Mouse (Mus musculus) embryo, embryonic 9.5 days (tissue): ENCODE data around the gene Cstf1.

Source experiments
- DNase-seq: peaks from one replicate; pipeline ENCODE4 v3.0.0-alpha.2; 2017; ENCODE audit errors: extremely low spot score

The Cstf1 gene

GRCm38 (mm10) chr2:172370411-172371223 is at the start of gene Cstf1, which contains the start of gene Aurka:
Cstf1 (plus strand) TSS chr2:172370681.
Aurka (minus strand) TSS chr2:172370535.
- DNase-seq: peak; percentile 97

DNA sequence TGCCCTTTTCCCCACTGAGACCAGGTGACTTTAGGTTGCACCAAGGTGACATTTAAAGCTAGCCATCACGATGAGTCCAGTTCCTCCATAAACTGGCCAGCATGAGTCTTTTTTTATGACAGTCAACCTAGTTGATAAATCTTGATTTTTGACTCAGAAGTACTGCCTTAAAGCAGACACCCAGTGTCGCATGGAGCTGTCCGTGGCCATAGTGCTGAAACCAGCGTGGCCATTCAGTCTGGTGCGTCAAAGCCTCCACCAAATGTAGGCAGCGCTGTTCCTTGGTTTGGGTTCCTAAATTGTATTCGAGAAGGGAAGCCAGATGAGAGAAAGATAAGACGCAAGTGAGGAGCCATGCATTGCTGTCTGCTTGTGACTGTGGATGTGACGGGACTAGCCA is 49.6 kb upstream of the Cstf1 start:
- DNase-seq: peak; percentile 77

DNA sequence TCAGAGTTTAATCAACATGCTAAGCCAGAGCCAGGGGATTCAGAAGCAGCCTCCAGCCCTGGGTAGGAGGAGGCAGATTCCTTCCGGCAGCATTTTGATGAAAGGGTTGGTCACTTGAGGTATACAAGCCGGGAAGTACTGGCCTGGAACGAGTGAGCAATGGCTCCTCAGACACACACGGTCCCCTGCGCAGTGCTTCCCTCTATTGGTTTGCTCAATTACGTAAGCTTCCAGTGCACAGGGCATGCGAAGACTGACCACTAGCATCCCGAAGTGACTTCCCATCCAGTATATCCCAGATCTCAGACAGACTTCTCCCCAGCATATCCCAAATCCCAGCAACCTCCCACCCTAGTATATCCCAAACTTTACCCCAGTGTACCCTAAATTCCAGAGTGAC is 42.2 kb upstream of the Cstf1 start:
- DNase-seq: no peak

DNA sequence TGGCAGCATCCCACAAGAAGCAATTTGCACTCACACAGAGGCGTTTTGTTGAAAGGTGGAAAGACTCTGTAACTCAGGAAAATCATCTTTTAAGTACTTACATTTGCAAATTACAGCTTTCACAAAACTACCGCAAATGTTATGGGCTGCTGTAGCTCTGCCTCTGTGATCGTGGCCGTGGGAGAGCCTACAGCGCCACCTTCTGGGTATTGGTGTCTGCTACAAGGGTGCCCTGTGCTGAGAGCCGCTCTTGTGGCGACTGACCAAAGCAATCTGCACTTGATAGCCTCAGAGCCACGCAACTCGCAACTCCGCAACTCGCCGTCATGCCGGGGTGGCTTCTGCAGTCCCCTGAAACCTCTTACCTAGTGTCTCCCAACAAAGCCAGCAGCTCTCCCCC is 41.3 kb upstream of the Cstf1 start:
- DNase-seq: peak; percentile 79

GRCm38 (mm10) chr2:172338206-172338942 is 32.1 kb upstream of the Cstf1 start:
- DNase-seq: no peak

- no peak for DNase-seq
Observed at GRCm38 (mm10) chr2:172340936-172341335, 29.5 kb upstream of the Cstf1 start.

- no peak for DNase-seq
Observed at GRCm38 (mm10) chr2:172341606-172342005, 28.9 kb upstream of the Cstf1 start.

DNA sequence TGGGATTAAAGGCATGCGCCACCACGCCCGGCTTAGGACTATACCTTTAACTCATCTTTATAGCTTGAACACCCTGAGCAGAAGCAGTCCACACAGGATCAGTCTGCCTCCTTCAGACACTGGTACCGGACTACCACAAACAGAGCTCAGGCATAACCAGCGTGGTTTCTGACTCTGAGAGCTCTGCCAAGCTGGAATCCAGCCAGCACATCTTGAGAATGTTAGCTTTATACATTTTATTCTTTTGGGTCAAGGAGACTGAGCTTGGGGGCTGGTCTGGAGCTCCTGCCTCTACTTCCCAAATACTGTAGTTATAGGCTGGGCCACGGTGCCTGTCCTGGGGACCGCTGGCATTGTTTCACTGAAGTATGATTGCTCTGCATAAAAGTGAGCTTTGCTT is 26.7 kb upstream of the Cstf1 start:
- DNase-seq: no peak

GRCm38 (mm10) chr2:172344669-172345068 is 25.8 kb upstream of the Cstf1 start:
- no peak for DNase-seq

- peak; percentile 95 for DNase-seq
Observed at GRCm38 (mm10) chr2:172345258-172345738, 25.2 kb upstream of the Cstf1 start, which contains the start of gene Fam210b. Fam210b (plus strand) TSS chr2:172345565.

DNA sequence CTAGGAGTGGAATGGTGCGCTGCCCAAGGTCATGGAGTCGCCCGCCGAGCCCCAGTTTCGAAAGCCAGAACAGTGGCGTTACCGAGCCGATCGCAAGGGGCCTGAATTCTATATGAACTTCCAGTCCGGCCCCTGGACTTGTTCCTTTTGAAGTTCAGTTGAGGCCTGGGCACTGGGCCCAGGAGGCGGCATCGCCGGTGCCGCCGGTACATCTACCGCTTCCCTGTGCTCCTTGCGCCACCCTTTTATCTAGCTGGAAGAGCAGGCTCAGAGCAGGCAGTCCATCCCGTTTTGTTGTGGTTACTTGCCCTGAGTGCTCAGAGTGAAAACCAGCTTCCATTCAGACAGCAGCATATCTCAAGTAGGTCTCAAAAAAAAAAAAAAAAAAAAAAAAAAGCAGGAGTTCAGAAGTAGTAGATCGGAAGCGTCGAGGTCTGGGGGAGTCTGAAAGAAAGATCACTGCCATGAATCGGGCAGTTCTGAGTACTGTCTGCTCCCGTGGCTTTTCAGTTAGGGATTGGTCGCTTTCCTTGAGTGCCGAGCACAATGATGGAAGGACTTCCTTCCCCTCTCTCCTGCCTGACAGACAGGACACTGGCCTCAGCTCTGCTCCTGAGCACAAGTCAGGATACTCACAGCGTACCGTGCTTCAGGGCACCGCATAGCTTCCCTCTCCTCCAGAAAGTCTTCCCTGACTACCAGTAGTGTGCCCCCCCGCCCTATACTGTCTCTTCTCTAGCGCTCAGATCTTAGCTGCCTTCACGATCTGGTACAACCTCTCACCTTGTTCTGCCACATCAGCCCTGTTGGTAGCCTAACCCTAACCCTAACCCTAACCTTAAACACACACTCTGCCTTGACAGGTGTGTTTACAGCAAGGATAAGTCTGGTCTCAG is 24.2 kb upstream of the Cstf1 start:
- no peak for DNase-seq

GRCm38 (mm10) chr2:172346933-172347611 is 23.4 kb upstream of the Cstf1 start:
- no peak for DNase-seq

DNA sequence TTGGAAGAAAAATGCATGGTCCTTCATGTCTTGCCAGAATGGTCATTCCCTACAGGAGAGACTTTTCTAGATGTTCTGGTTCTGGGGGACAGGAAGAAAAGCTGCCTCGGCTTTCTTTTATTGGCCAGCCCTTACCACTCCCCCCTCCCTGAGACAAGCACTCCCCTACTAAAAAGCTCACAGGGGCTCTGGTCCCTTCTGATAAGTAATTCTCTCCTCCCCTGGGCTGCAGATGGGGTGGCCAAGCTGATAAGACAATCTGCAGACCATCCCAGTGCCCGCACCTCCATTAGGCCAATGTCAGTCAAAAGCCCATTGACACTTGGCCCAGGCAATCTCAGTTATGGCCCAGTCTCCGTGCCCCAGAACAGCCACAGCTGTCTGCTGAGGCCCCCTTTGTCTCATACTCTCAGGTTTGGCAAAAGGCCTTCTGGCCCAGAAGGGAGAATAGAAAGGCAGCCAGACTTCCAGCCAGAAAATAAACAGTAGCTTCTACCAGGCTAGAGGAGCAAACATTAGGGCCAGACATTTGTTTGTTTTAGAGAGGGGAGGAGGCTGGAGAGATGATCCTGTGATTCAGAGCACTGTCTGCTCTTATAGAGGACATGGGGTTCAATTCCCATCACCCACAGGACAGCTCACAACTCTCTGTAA is 22.1 kb upstream of the Cstf1 start:
- DNase-seq: no peak

- no peak for DNase-seq
Observed at GRCm38 (mm10) chr2:172349776-172350175, 20.7 kb upstream of the Cstf1 start.

- DNase-seq: no peak
Observed at GRCm38 (mm10) chr2:172350773-172351172, 19.7 kb upstream of the Cstf1 start.

GRCm38 (mm10) chr2:172353218-172353617 is 17.3 kb upstream of the Cstf1 start:
- no peak for DNase-seq

DNA sequence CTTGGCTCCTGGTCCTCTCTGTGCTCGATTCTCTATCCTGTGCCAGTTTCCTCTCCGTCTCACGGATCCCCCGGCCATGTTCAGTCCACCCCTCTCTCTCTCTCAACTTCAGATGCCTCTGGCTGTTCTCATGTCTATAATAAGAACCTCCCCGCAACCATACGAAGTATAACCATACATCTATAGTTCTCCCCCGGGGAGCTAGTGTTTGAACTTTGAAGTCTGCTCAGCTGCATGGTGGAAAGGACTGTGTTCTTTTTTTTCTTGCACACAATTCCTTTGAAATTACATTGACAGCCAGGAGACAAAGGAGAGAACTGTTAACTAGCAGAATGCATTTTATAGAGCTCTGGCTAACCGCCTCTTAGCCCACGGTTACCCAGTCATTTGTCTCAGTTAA is 15.7 kb upstream of the Cstf1 start:
- no peak for DNase-seq

GRCm38 (mm10) chr2:172355833-172356232 is 14.6 kb upstream of the Cstf1 start:
- no peak for DNase-seq

GRCm38 (mm10) chr2:172363176-172363575 is 7.3 kb upstream of the Cstf1 start:
- no peak for DNase-seq

DNA sequence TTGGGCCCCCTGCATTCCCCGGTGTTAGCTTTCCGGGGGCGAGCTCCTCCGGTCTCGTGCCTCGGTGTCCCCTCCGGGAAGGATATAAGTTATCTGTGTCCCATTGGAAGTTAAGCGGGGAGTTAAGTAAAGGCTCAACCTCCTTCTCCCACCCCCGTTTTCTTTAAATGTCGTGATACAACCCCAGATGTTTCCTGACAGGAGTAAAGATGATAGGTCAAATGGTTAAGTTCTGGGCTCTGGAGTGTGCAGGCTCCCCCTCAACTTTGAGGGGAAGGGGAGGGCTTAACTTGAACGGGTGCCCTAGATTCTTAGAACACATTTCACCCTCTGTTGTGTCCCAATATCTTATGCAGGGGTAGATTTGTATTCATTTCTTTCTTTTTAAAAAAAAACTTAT is 777 bp downstream of the Cstf1 start:
- DNase-seq: no peak

GRCm38 (mm10) chr2:172376551-172376950 is 6.1 kb downstream of the Cstf1 start:
- no peak for DNase-seq
